Mouse (Mus musculus): ENCODE results near the gene March5. TPM values are rescaled to one million over a fixed set of nuclear protein-coding genes. Genes with fewer than 3 reads are reported as not detected.
"Not testable (repeated sequence)": the region's sequence is repeated elsewhere in the genome, so short reads cannot be mapped to it uniquely, and the experiment has no call there.

The March5 gene
- polyA plus RNA-seq, 1 experiment from 2014 or later = 89.2 TPM

GRCm38 (mm10) chr19:37176879-37177462 is 30.4 kb upstream of the March5 start:
- Histone ChIP-seq H3K4me1 (ENCODE audit: control insufficient read depth, insufficient read depth, low read length) (peaks cover 34% of the 10 kb centered on the region), H3K27me3 (ENCODE audit: control insufficient read depth, insufficient read depth, low read depth, low read length) (no peaks in the 10 kb centered on the region), H3K27ac (ENCODE audit: low read length) (no peak overlapping the region), H3K9me3 (replicated peaks; ENCODE audit: control insufficient read depth, low read length, poor library complexity, severe bottlenecking) (no peaks in the 10 kb centered on the region), H3K9ac (ENCODE audit: low read depth, low read length) (peak overlapping the region; percentile 47), H3K36me3 (ENCODE audit: control insufficient read depth, insufficient read depth, low read length) (no peaks in the 10 kb centered on the region), H3K4me2 (ENCODE audit: low read length) (peak overlapping the region; percentile 62), H3K4me3 (ENCODE audit: low read depth, low read length) (peak overlapping the region; percentile 38)
- no peak for ATAC-seq
- 30% methylated on average over 4 of the region's 4 CpGs for WGBS

- no peaks in the 10 kb centered on the region for H3K9me3 ChIP-seq (replicated peaks; ENCODE audit: control insufficient read depth, low read length, poor library complexity, severe bottlenecking)
- no peaks in the 10 kb centered on the region for H3K36me3 ChIP-seq (ENCODE audit: control insufficient read depth, insufficient read depth, low read length)
- peak overlapping the region; percentile 47 for H3K9ac ChIP-seq (ENCODE audit: low read depth, low read length)
- peaks cover 23% of the 10 kb centered on the region for H3K4me1 ChIP-seq (ENCODE audit: control insufficient read depth, insufficient read depth, low read length)
- ATAC-seq = peak; percentile 86
- peak overlapping the region; percentile 50 for H3K4me3 ChIP-seq (ENCODE audit: low read depth, low read length)
- peak overlapping the region; percentile 53 for H3K4me2 ChIP-seq (ENCODE audit: low read length)
- H3K27ac ChIP-seq (ENCODE audit: low read length) = peak overlapping the region; percentile 78
- 12% methylated on average over 17 of the region's 17 CpGs for WGBS
- H3K27me3 ChIP-seq (ENCODE audit: control insufficient read depth, insufficient read depth, low read depth, low read length) = no peaks in the 10 kb centered on the region
Measured at GRCm38 (mm10) chr19:37177819-37178708, 29.3 kb upstream of the March5 start.

- Histone ChIP-seq H3K4me1 (ENCODE audit: control insufficient read depth, insufficient read depth, low read length) (no peaks in the 10 kb centered on the region), H3K36me3 (ENCODE audit: control insufficient read depth, insufficient read depth, low read length) (no peaks in the 10 kb centered on the region), H3K9me3 (replicated peaks; ENCODE audit: control insufficient read depth, low read length, poor library complexity, severe bottlenecking) (no peaks in the 10 kb centered on the region), H3K4me3 (ENCODE audit: low read depth, low read length) (no peak overlapping the region), H3K27me3 (ENCODE audit: control insufficient read depth, insufficient read depth, low read depth, low read length) (no peaks in the 10 kb centered on the region), H3K4me2 (ENCODE audit: low read length) (no peak overlapping the region), H3K9ac (ENCODE audit: low read depth, low read length) (no peak overlapping the region), H3K27ac (ENCODE audit: low read length) (no peak overlapping the region)
- WGBS = 83% methylated on average over 4 of the region's 4 CpGs
- ATAC-seq = no peak
Measured at GRCm38 (mm10) chr19:37188366-37188948, 18.9 kb upstream of the March5 start.

- Histone ChIP-seq H3K4me1 (ENCODE audit: control insufficient read depth, insufficient read depth, low read length) (no peaks in the 10 kb centered on the region), H3K27me3 (ENCODE audit: control insufficient read depth, insufficient read depth, low read depth, low read length) (no peaks in the 10 kb centered on the region), H3K9ac (ENCODE audit: low read depth, low read length) (no peak overlapping the region), H3K4me3 (ENCODE audit: low read depth, low read length) (no peak overlapping the region), H3K4me2 (ENCODE audit: low read length) (no peak overlapping the region), H3K9me3 (replicated peaks; ENCODE audit: control insufficient read depth, low read length, poor library complexity, severe bottlenecking) (no peaks in the 10 kb centered on the region), H3K27ac (ENCODE audit: low read length) (no peak overlapping the region), H3K36me3 (ENCODE audit: control insufficient read depth, insufficient read depth, low read length) (no peaks in the 10 kb centered on the region)
- ATAC-seq = no peak
- WGBS = 87% methylated on average over 5 of the region's 5 CpGs
Measured at GRCm38 (mm10) chr19:37192475-37193058, 14.8 kb upstream of the March5 start.

GRCm38 (mm10) chr19:37198165-37198880 is 9.0 kb upstream of the March5 start:
- H3K9me3 ChIP-seq (replicated peaks; ENCODE audit: control insufficient read depth, low read length, poor library complexity, severe bottlenecking) = no peaks in the 10 kb centered on the region
- no peak overlapping the region for H3K4me3 ChIP-seq (ENCODE audit: low read depth, low read length)
- no peak overlapping the region for H3K9ac ChIP-seq (ENCODE audit: low read depth, low read length)
- H3K27me3 ChIP-seq (ENCODE audit: control insufficient read depth, insufficient read depth, low read depth, low read length) = no peaks in the 10 kb centered on the region
- no peak overlapping the region for H3K4me2 ChIP-seq (ENCODE audit: low read length)
- H3K4me1 ChIP-seq (ENCODE audit: control insufficient read depth, insufficient read depth, low read length) = no peaks in the 10 kb centered on the region
- WGBS = 90% methylated on average over 1 of the region's 1 CpGs
- ATAC-seq = no peak
- no peak overlapping the region for H3K27ac ChIP-seq (ENCODE audit: low read length)
- no peaks in the 10 kb centered on the region for H3K36me3 ChIP-seq (ENCODE audit: control insufficient read depth, insufficient read depth, low read length)

GRCm38 (mm10) chr19:37199889-37200288 is 7.5 kb upstream of the March5 start:
- no peaks in the 10 kb centered on the region for H3K27me3 ChIP-seq (ENCODE audit: control insufficient read depth, insufficient read depth, low read depth, low read length)
- ATAC-seq = no peak

GRCm38 (mm10) chr19:37203371-37203770 is 4.0 kb upstream of the March5 start:
- Histone ChIP-seq H3K9me3 (replicated peaks; ENCODE audit: control insufficient read depth, low read length, poor library complexity, severe bottlenecking) (no peaks in the 10 kb centered on the region), H3K27me3 (ENCODE audit: control insufficient read depth, insufficient read depth, low read depth, low read length) (no peaks in the 10 kb centered on the region), H3K36me3 (ENCODE audit: control insufficient read depth, insufficient read depth, low read length) (no peaks in the 10 kb centered on the region), H3K4me3 (ENCODE audit: low read depth, low read length) (no peak overlapping the region), H3K4me2 (ENCODE audit: low read length) (no peak overlapping the region), H3K9ac (ENCODE audit: low read depth, low read length) (no peak overlapping the region), H3K27ac (ENCODE audit: low read length) (no peak overlapping the region), H3K4me1 (ENCODE audit: control insufficient read depth, insufficient read depth, low read length) (0 out of 2 replicates have a peak, but pooled peaks cover 5% of the 10 kb centered on the region)
- ATAC-seq = no peak
- WGBS = 94% methylated on average over 1 of the region's 1 CpGs

More at GRCm38 (mm10) chr19:37199889-37200288, 7.5 kb upstream of the March5 start:
- no peaks in the 10 kb centered on the region for H3K9me3 ChIP-seq (replicated peaks; ENCODE audit: control insufficient read depth, low read length, poor library complexity, severe bottlenecking)
- H3K4me2 ChIP-seq (ENCODE audit: low read length) = no peak overlapping the region
- no peaks in the 10 kb centered on the region for H3K4me1 ChIP-seq (ENCODE audit: control insufficient read depth, insufficient read depth, low read length)
- 85% methylated on average over 2 of the region's 2 CpGs for WGBS
- no peak overlapping the region for H3K27ac ChIP-seq (ENCODE audit: low read length)
- H3K4me3 ChIP-seq (ENCODE audit: low read depth, low read length) = no peak overlapping the region
- no peak overlapping the region for H3K9ac ChIP-seq (ENCODE audit: low read depth, low read length)
- H3K36me3 ChIP-seq (ENCODE audit: control insufficient read depth, insufficient read depth, low read length) = no peaks in the 10 kb centered on the region

GRCm38 (mm10) chr19:37205155-37205554 is 2.2 kb upstream of the March5 start:
- not testable (repeated sequence) for H3K27ac ChIP-seq (ENCODE audit: low read length); H3K36me3 ChIP-seq (ENCODE audit: control insufficient read depth, insufficient read depth, low read length); H3K9ac ChIP-seq (ENCODE audit: low read depth, low read length); H3K4me2 ChIP-seq (ENCODE audit: low read length); ATAC-seq; H3K9me3 ChIP-seq (replicated peaks; ENCODE audit: control insufficient read depth, low read length, poor library complexity, severe bottlenecking); H3K27me3 ChIP-seq (ENCODE audit: control insufficient read depth, insufficient read depth, low read depth, low read length); H3K4me3 ChIP-seq (ENCODE audit: low read depth, low read length)
- H3K4me1 ChIP-seq (ENCODE audit: control insufficient read depth, insufficient read depth, low read length) = peaks cover 20% of the 10 kb centered on the region
